Mouse (Mus musculus) brain, embryonic 14.5 days (tissue): ENCODE data around the gene Inpp4a.

Experiments
- CTCF ChIP-seq: fragments of 200-500 bp; IDR thresholded peaks from 2 replicates; pipeline ENCODE4 v1.5.1; 2012; ENCODE audit warnings: inconsistent platforms, mild to moderate bottlenecking, moderate library complexity, borderline replicate concordance; ENCODE audit not compliant: insufficient read depth, insufficient read length; ENCODE audit errors: extremely low read depth
- POLR2A ChIP-seq: fragments of 200-500 bp; IDR thresholded peaks from 2 replicates; pipeline ENCODE4 v1.6.1; 2012; ENCODE audit warnings: mild to moderate bottlenecking, inconsistent platforms, borderline replicate concordance; ENCODE audit not compliant: poor library complexity, insufficient read depth, insufficient read length, severe bottlenecking; ENCODE audit errors: extremely low read depth

DNA sequence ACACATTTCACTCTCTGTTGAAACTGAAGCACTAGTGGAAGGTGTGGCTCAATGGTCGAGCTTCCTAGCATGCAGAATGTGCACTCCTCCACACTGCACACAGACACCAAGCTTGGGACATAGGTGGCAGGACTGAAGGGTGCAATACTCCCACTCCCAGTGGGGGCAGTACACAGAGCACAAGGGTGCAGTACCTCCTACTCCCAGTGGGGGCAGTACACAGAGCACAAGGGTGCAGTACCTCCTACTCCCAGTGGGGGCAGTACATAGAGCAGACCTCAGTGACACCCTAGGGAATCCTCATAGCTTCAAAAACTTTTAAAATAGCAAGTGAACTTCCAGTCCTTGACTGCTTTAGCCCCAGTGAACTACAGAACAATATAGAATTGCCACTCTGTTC, 119.8 kb downstream of the Inpp4a start:
- TF ChIP-seq POLR2A (no peak), CTCF (peak; percentile 71)
